Mouse (Mus musculus) liver, embryonic 13.5 days (tissue): ENCODE results near the gene Nudt2. TPM values are rescaled to one million over a fixed set of nuclear protein-coding genes. Genes with fewer than 3 reads are reported as not detected.

Source experiments
- ATAC-seq: fragments of 200-750 bp; cut with Nextera tagmentation; 2 replicates; pipeline ENCODE4 v1.8.0; 2017; ENCODE audit warnings: low read depth, mild to moderate bottlenecking, moderate number of reproducible peaks, moderate library complexity
- DNase-seq: peaks from one replicate; pipeline ENCODE4 v3.0.0; 2022
- H3K27ac ChIP-seq: fragments of 300-500 bp; sonication (generic); 2 replicates; pipeline ENCODE4 v1.5.1; 2015; ENCODE audit warnings: moderate library complexity, mild to moderate bottlenecking, inconsistent platforms
- H3K27me3 ChIP-seq: fragments of 300-500 bp; sonication (generic); 2 replicates; pipeline ENCODE4 v1.6.1; 2015; ENCODE audit warnings: mild to moderate bottlenecking, inconsistent platforms
- H3K36me3 ChIP-seq: fragments of 300-500 bp; sonication (generic); 2 replicates; pipeline ENCODE4 v1.6.1; 2015; ENCODE audit warnings: mild to moderate bottlenecking, inconsistent platforms
- H3K4me1 ChIP-seq: fragments of 300-500 bp; sonication (generic); replicated peaks from 2 replicates; pipeline ENCODE4 v1.6.1; 2015; ENCODE audit warnings: inconsistent platforms
- H3K4me2 ChIP-seq: fragments of 300-500 bp; sonication (generic); 2 replicates; pipeline ENCODE4 v1.6.1; 2015; ENCODE audit warnings: inconsistent platforms, mild to moderate bottlenecking, moderate library complexity
- H3K4me3 ChIP-seq: fragments of 300-500 bp; sonication (generic); replicated peaks from 2 replicates; pipeline ENCODE4 v1.5.1; 2015; ENCODE audit warnings: mild to moderate bottlenecking, inconsistent platforms
- H3K9ac ChIP-seq: fragments of 300-500 bp; sonication (generic); 2 replicates; pipeline ENCODE4 v1.6.1; 2015; ENCODE audit warnings: mild to moderate bottlenecking, inconsistent platforms
- H3K9me3 ChIP-seq: fragments of 300-500 bp; sonication (generic); replicated peaks from 2 replicates; pipeline ENCODE4 v1.6.1; 2016; ENCODE audit warnings: inconsistent platforms
- WGBS: fragments of 180-500 bp; shearing (Covaris S2); methylation state at CpG from one replicate; pipeline ENCODE4 v1.1.7; 2015; ENCODE audit not compliant: insufficient replicate concordance; 5-methylcytosine and 5-hydroxymethylcytosine counted together
- polyA plus RNA-seq: library from polyadenylated mRNA; unstranded; fragments of >200 nt; fragmentation: Nextera tagmentation; extraction: Ambion mirVana; gene quantifications from 2 replicates; pipeline ENCODE4 v1.2.1, GENCODE M21; 2015

The Nudt2 gene
- polyA plus RNA-seq, 1 experiment from 2014 or later, result 27.7 TPM

DNA sequence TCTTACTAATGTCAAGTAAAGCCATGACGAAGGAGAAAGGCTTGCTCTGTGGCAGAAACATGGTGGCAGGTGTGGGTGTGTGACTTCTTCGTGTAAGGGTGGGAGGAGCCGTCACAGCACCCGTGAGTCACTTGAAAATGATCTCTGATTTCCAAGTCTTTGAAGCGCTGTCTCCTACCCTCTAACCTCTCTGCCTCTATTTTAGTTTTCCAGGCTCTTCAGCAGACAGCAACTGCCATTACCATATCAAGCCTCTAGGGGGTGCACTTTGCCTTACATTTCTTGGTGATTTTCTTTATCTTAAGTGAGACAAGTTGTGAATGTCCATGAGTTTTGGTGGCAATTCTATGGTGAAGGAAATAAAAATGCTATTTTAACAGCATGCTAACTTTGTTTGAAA lies 57.8 kb downstream of the Nudt2 start:
- DNase-seq (no peak), ATAC-seq (no peak)
- 34% methylated on average over 5 of the region's 5 CpGs for WGBS
- no peak overlapping the region for H3K4me2 ChIP-seq
- no peak overlapping the region for H3K27ac ChIP-seq
- H3K4me1 ChIP-seq, result no peaks in the 10 kb centered on the region
- no peaks in the 10 kb centered on the region; the same call in 1 of the 2 replicates for H3K27me3 ChIP-seq
- no peaks in the 10 kb centered on the region for H3K9me3 ChIP-seq
- H3K4me3 ChIP-seq, result no peak overlapping the region
- H3K36me3 ChIP-seq, result no peaks in the 10 kb centered on the region
- no peak overlapping the region for H3K9ac ChIP-seq

DNA sequence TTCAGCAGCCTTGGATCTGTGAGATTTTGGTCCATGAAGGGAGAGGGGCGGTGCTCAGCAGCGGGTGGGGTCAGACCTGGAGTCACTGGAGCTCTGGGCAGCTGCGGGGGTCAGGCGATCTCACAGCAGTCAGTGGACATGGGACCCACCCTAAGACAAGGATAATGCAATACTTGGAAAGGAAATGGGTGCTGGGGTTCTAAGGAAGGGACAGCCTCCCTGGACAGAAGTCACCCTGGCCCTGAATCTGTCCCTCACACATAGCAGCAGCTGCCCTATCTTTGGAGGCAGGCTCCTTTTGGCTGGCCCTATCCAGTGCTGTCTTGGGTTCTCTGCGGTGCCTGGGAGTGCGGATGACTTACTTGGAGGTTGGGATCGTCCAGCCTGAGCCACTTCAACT lies 58.9 kb downstream of the Nudt2 start:
- H3K4me2 ChIP-seq, result no peak overlapping the region
- H3K9me3 ChIP-seq, result no peaks in the 10 kb centered on the region
- no peak overlapping the region for H3K9ac ChIP-seq
- H3K36me3 ChIP-seq, result no peaks in the 10 kb centered on the region
- no peak overlapping the region for H3K4me3 ChIP-seq
- H3K27me3 ChIP-seq, result no peaks in the 10 kb centered on the region; the same call in 1 of the 2 replicates
- ATAC-seq (no peak), DNase-seq (no peak)
- no peak overlapping the region for H3K27ac ChIP-seq
- 65% methylated on average over 7 of the region's 7 CpGs for WGBS
- no peaks in the 10 kb centered on the region for H3K4me1 ChIP-seq

DNA sequence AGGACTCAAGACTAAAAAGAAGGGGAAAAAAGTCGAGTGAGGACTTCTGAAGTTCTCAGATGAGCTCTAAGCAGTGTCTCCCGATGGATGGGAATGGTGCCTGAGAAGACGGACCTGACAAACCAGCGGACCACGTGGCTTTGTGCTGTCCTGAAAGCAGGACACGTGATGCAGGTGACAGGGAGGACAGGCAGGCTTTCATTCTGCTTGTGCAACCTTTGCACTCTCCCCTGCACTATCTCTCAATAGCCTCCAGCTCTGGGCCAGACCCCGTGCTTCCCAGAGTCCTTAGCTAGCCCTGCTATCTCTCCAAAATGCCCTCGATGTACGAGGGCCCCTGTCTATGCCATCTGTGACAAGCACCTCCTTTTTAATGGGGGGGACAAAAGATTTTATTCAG lies 59.9 kb downstream of the Nudt2 start:
- Histone ChIP-seq H3K36me3 (no peaks in the 10 kb centered on the region), H3K4me3 (no peak overlapping the region), H3K4me2 (no peak overlapping the region), H3K27me3 (no peaks in the 10 kb centered on the region; the same call in 1 of the 2 replicates), H3K9ac (no peak overlapping the region), H3K9me3 (no peaks in the 10 kb centered on the region), H3K4me1 (0 out of 2 replicates have a peak, but pooled peaks cover 2% of the 10 kb centered on the region), H3K27ac (no peak overlapping the region)
- no peak for ATAC-seq
- no peak for DNase-seq
- WGBS, result 57% methylated on average over 9 of the region's 9 CpGs

DNA sequence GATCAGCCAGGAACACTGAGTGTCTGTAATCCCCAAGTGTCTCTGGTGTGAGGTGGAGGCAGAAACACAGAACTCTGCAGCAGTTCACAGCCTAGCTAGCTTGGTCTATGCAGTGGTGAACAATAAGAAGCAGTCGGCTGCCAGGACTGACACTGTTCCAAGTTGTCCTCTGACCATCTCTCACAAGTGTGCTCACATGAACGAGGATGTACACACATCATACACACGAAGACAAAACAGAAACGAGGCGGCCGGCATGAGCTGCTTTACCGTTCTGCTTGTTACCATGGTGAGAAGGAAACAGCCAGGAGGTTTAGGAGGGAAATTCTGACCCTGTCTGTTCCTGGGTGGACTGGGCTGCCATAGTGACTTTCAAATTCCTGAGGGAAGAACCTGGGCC lies 61.6 kb downstream of the Nudt2 start:
- 0 out of 2 replicates have a peak, but pooled peaks cover 2% of the 10 kb centered on the region for H3K4me1 ChIP-seq
- ATAC-seq, result no peak
- 66% methylated on average over 7 of the region's 7 CpGs for WGBS
- no peaks in the 10 kb centered on the region for H3K27me3 ChIP-seq
- H3K27ac ChIP-seq, result no peak overlapping the region
- H3K36me3 ChIP-seq, result no peaks in the 10 kb centered on the region
- no peak overlapping the region for H3K4me3 ChIP-seq
- no peak overlapping the region for H3K4me2 ChIP-seq
- H3K9ac ChIP-seq, result no peak overlapping the region
- no peaks in the 10 kb centered on the region for H3K9me3 ChIP-seq
- no peak for DNase-seq

DNA sequence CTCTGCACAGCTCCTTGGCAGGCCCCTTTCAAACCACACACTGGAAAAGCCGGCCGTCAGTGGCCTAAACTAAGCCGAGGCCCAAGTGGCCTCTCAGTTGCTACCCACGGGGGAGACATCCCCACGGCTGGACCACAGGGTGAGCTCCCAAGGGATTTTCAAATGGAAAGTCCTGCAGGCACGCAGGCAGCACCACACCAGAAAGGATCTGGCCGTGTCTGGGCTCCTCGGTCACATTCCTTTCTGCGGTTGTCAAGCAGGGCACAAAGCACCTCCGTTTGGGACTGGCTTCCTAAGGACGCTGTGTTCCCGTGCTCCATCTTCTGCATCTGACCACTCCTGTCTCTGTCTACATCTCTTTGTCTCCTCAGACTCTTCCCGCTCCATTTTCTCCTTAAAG lies 62.1 kb downstream of the Nudt2 start:
- ATAC-seq, result no peak
- WGBS, result 54% methylated on average over 13 of the region's 13 CpGs

DNA sequence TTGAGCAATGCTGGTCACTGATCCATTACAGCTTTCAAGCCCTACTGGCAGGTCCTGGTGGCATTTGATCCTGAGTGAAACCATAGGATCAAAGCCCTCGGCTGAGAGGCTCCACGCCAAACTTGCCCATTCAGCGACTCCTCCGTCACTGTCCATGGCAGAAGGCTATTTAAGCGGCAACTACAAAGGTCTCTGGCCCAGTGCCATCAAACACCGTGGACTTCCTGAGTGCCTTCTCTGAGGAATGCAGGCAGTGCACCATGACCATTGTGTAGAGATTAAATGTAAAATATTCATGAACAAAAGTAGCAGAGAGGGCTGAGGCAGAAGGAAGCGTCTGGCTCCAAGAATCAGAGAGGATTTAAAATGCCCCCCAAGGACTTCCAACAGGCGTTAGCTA lies 63.0 kb downstream of the Nudt2 start:
- Histone ChIP-seq H3K4me3 (no peak overlapping the region), H3K4me1 (0 out of 2 replicates have a peak, but pooled peaks cover 2% of the 10 kb centered on the region), H3K36me3 (no peaks in the 10 kb centered on the region), H3K9me3 (no peaks in the 10 kb centered on the region), H3K27ac (no peak overlapping the region), H3K27me3 (no peaks in the 10 kb centered on the region), H3K4me2 (no peak overlapping the region), H3K9ac (no peak overlapping the region)
- DNase-seq, result no peak
- 60% methylated on average over 8 of the region's 8 CpGs for WGBS
- ATAC-seq, result no peak

More for the DNA sequence above, 62.1 kb downstream of the Nudt2 start:
- Histone ChIP-seq H3K36me3 (no peaks in the 10 kb centered on the region), H3K27me3 (no peaks in the 10 kb centered on the region), H3K4me1 (0 out of 2 replicates have a peak, but pooled peaks cover 2% of the 10 kb centered on the region), H3K4me3 (no peak overlapping the region), H3K4me2 (no peak overlapping the region), H3K27ac (no peak overlapping the region), H3K9ac (no peak overlapping the region), H3K9me3 (no peaks in the 10 kb centered on the region)
- no peak for DNase-seq

Other genes with a start within 250 kb of the Nudt2 start
- 25.2 and 35.7 TPM in 2 replicates for gene Ubap2, start 190.0 kb upstream of the Nudt2 start, polyA plus RNA-seq
- gene Dcaf12, start 150.3 kb upstream of the Nudt2 start, polyA plus RNA-seq, result 66.0 and 74.8 TPM in 2 replicates
- 28.5 and 33.8 TPM in 2 replicates for gene Ubap1, start 116.2 kb upstream of the Nudt2 start, polyA plus RNA-seq
- 5.7 and 7.0 TPM in 2 replicates for gene Kif24, start 264 bp upstream of the Nudt2 start, polyA plus RNA-seq
- gene AI464131, start 37.9 kb downstream of the Nudt2 start, polyA plus RNA-seq, result 0.51 and 0.72 TPM in 2 replicates
- gene 1110017D15Rik, start 52.2 kb downstream of the Nudt2 start, polyA plus RNA-seq, result 0.19 TPM in 1 of 2 replicates, not detected in the other
- gene Fam219a, start 104.4 kb downstream of the Nudt2 start, polyA plus RNA-seq, result 0.30 and 0.71 TPM in 2 replicates
- 1.4 TPM in 2 replicates for gene Dnaic1, start 104.6 kb downstream of the Nudt2 start, polyA plus RNA-seq
- 1.2 and 1.5 TPM in 2 replicates for gene Enho, start 175.2 kb downstream of the Nudt2 start, polyA plus RNA-seq
- gene Cntfr, start 231.9 kb downstream of the Nudt2 start, polyA plus RNA-seq, result 0.38 and 0.62 TPM in 2 replicates
- 32.7 and 35.8 TPM in 2 replicates for gene Il11ra1, start 234.8 kb downstream of the Nudt2 start, polyA plus RNA-seq
- gene Rpp25l, start 248.4 kb downstream of the Nudt2 start, polyA plus RNA-seq, result 38.6 and 40.8 TPM in 2 replicates